Mouse (Mus musculus) heart, adult 18-20 months (tissue): Measurements from ENCODE around the gene Stx11. TPM values are rescaled to one million over a fixed set of nuclear protein-coding genes. Genes with fewer than 3 reads are reported as not detected.

Experiments used
- DNase-seq, 2 experiments: peaks; one replicate each; pipeline ENCODE4 v3.0.0; 2021 to 2022; ENCODE audit warnings: mixed read lengths in 1 of 2
- long read RNA-seq, 2 experiments: library from polyadenylated mRNA; stranded (forward); transcript quantifications; one replicate each; pipeline ENCODE4 v2.0.0; 2021
- total RNA-seq, 2 experiments: library from RNA; stranded (reverse); gene quantifications; 2 replicates each; pipeline ENCODE4 v1.2.3; 2021

Stx11 gene
- 1 to 10 TPM; 2.2 to 2.4 TPM for total RNA-seq
- long read RNA-seq, experiment 1, full-length matches to known transcripts, result 5 of 5 reads
- long read RNA-seq, experiment 1, partial matches to known transcripts, result 0 of 5 reads
- long read RNA-seq, experiment 1, other reads (novel, unspliced or antisense), result 0 of 5 reads
- long read RNA-seq, experiment 2, partial matches to known transcripts, result 0 of 3 reads
- long read RNA-seq, experiment 2, other reads (novel, unspliced or antisense), result 1 of 3 reads

DNA sequence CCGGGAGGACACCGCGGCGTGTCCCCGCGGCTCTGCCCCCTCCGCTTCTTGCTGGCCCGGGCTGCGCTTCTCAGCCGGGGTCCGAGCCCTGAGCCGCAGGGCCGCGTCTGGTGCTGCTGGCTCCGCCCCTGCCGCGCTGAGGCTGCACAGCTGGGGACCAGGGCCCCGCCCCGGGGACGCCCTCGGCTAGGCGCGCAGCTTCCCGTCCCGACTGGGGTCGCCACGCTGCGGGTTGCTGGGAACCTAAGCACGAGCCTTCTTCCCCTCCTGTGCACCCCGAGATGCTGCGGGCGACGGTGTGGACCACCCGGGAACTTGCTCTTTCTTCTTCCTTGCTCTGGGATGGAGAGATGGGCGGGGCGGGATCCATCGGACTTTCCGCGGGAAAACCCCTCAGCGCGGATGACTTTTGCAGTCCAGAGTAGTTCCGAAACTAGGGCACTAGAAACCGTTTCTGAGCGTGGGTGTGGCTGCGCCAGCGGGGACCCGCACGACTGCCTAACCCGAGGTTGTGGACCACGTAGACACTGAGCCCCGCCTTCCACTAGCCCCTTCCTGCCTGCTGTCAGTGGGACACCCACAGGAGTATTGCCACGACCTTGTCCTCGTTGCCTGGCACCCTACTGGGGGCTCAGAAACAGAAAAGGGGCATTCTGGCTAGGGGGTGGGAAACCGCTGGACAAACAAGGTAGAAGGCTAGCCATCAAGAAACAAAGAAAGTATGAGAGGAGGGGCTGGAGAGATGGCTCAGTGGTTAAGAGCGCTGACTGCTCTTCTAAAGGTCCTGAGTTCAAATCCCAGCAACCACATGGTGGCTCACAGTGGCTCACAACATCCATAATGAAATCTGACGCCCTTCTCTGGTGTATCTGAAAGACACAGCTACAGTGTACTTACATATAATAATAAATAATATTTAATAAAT lies at the start of gene Stx11:
Gene Stx11, minus strand, starts transcription at position 148 of the 925 bp plus-strand sequence.
- DNase-seq, result peak; percentile 78 to 85

DNA sequence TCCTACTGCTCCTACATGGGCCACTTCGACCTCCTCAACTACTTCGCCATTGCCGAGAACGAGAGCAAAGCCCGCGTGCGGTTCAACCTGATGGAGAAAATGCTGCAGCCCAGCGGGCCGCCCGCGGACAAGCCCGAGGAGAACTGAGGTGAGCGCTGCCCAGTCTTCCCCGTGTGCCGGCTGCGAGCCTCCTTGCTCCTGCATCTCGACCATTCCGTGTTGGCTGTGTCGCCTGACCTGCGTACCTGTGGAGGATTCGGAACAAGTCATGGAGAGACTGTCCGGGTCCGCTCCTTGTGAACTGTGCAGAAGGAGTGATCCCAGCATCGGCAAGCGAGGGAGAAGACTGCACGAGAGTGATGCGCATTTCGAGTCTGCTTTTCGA lies 44.6 kb upstream of the Stx11 start:
- DNase-seq, result no peak

- DNase-seq, result peak; percentile 96 to 98
Measured at GRCm38 (mm10) chr10:13007876-13008736, 44.0 kb upstream of the Stx11 start.

GRCm38 (mm10) chr10:13005043-13005442 lies 40.9 kb upstream of the Stx11 start, which contains the start of gene Sf3b5:
Gene Sf3b5, plus strand, starts transcription at chr10:13005343.
- no peak for DNase-seq

DNA sequence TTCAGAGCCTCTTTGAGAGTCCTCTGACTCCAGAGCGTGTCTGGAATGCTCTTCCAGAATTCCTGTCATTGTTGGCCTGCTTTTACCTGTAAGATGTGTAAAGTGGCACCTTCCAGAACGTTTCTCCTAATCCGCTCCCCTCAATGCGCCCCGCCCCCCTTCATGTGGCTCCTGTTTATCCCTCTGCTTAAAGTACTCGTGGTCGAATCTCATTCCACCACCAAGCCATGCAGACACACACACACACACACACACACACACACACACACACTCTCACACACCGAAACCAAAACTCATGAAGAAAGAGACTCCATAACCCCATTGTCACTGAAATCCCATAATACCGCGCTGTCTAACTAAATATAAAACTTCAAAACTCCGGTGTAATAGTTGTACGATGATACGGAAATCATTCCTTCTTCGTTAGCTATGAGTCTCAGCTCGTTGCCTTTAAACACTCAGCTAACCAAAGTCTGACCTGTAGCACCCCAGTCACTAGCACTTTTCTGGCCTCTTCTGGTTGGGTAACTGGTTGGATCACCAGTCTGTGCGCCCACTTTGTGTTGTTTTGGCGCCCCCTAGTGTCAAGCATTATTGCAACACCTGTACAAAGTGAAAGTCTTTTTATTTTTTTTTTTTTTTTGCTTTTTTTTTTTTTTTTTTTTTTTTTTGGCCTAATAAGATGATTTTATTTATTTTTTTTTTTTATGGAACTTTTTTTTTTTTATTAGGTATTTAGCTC lies 32.8 kb upstream of the Stx11 start:
- peak; percentile 85 to 95 for DNase-seq

DNA sequence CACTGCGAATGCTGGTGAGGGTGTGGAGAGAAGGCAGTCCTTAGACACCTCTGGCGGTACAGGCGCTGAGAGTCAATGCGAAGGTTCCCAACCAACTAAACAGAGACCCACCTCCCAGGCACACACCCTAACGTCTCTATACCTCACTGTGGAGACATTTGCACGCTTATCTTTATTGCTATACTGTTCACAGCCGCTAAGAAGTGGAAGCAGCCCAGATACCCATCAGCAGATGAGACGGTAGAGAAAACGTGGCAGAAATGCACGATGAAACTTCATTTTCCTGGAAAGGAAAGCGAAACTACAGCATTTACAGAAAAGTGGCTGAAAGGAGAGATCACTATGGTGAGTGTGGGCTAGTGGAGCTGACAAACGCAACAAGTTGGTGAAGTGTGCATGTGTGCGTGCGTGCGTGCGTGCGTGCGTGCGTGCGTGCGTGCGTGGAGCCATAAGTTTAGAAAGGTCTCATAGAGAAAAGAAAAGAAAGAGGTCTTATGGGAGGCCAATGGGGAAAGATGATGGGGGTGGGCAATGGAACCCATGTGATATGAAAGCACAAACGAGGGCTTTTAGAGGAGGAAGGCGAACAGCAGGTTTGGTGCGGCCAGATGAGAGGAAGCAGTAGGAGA lies 29.4 kb upstream of the Stx11 start:
- DNase-seq, result no peak

DNA sequence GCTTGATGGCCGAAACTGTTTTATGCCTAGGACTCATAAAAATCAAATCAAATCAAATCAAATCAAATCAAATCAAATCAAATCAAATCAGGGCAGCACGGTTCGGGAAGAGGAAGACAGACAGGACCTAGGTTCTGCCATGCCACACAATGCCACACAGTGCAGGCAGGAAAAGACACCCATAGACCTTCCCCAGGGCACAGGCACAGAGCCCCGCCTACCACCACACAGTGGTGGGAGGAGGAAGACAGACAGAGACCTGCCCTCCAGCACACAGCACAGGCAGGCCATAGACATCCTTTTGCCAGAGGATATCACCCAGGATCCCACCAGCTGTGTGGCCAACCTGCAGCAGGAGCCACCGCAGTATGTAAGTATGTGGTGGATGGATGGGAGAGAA lies 27.9 kb upstream of the Stx11 start:
- DNase-seq, result no peak

DNA sequence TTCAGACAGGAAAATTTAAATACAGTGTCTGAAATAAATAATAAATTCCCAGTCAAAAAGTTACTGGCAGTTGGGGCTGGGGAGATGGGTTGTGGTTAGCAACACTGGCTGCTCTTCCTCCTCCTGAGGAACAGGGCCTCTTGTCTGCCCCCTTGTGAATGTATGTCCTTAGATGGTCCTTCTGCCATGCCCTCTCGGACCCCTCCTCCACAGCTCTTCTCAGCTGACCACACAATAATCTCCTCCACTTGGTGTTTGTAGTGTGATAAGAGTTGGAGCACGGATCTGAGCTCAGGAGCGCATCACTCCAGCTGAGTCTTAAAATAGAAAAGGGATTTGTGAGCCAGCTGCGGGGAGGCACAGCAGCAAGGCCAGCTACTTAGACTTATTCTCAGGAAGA lies 22.8 kb upstream of the Stx11 start:
- DNase-seq, result peak; percentile 51 to 67

GRCm38 (mm10) chr10:12986485-12986884 lies 22.4 kb upstream of the Stx11 start:
- DNase-seq, result no peak

- DNase-seq, result no peak
Measured at GRCm38 (mm10) chr10:12985028-12985427, 20.9 kb upstream of the Stx11 start.

DNA sequence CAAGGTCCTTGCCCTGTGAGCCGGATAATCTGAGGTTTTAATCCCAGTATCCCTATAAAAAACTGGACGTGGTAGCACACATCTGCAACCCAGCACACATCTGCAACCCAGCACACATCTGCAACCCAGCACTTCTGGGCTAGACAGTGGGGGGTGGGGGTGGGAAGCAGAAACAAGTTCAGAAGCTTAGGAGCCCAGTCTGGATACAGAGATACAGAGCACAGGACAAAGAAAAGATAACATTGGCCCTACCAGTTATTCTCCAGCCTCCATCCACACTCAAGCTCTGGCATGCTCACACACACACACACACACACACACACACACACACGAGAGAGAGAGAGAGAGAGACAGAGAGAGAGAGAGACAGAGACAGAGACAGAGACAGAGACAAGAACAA lies 19.4 kb upstream of the Stx11 start:
- DNase-seq, result no peak

- peak; percentile 10 to 29 for DNase-seq
Measured at GRCm38 (mm10) chr10:12981071-12981470, 17.0 kb upstream of the Stx11 start.

DNA sequence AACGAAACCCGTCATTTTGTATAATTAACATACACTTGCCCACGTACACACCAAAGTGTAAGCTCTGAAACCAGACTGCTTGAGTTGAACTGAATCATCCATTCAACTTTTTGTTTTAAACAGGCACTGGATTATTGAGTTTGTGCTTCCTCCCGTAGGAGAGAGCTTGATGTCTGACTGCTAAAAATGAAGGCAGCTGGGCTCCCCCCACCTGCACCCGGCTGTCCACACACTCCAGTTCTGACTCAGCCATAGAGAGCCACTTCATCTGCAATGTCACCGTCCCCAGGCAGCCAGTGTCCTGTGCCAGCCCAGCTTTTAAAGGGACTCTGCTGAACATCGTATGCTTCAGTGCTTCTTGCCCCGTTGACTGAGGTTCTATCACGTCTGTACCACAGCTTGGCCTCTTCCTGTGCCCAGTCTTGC lies 13.7 kb upstream of the Stx11 start:
- DNase-seq, result peak; percentile 34 to 58

DNA sequence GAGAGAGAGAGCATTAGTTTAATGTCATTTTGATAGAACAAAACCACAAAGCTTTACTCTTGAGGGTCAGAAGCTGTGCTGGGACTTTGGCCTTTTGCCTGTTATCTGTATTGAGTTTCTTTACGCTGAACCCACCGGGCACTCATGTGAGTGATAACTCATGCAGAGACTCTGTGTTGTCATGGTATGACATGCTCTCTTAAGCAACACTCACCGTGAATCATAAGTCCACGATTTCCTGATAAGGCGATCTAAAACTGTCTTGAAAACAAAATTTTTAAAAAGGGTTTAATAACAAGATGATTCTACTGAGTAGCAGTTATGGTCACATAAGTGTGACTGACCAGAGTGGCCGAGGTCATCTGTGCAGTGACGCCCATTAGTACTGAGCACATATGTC lies 12.5 kb upstream of the Stx11 start:
- no peak for DNase-seq

DNA sequence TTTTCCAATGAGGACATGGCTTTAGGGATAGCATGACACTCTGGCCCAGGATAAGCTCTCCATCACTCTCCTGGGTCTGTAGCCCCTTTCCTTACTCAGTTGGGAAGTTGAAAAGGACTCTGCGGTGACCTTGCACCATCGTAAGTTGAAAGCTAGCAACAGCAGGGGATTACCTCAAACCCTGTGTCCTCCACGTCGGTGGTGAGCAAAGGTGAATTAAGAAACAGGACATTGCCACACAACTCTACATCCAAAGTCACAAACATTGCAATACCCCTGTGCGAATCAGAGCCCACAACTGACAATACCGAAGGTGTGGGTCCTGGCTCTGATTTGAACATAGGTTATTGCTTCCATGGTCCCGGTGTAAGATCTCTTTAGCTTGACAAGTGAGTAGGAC lies 11.9 kb upstream of the Stx11 start:
- no peak for DNase-seq

- no peak for DNase-seq
Measured at GRCm38 (mm10) chr10:12975461-12975860, 11.4 kb upstream of the Stx11 start.

- DNase-seq, result no peak
Measured at GRCm38 (mm10) chr10:12974572-12974971, 10.5 kb upstream of the Stx11 start.

DNA sequence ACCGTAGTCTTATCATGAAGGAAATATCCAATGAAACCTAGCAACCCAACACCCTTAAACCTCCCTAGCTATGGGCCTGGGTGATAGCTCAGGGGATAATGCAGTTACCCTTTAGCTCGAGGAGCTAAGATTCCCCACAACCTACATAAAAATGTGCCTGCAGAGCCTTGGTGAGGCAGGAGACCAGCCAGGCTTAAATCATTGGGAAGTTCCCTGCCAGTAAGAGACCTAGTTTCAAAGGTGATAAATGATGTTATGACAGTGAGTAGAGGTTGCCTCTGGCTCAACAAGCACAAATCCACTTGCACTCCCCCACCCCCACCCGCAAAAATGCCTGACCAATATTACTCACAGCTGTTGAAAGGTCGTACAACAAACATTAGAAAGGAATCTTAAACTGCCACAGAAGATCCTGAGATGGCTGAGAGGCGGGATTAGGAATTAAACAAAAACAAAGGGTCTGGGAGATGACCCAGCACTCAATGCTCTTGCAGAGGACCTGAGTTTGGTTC lies 1.6 kb upstream of the Stx11 start:
- DNase-seq, result no peak

GRCm38 (mm10) chr10:12963362-12964147 lies 543 bp downstream of the Stx11 start:
- peak; percentile 33 to 49 for DNase-seq

DNA sequence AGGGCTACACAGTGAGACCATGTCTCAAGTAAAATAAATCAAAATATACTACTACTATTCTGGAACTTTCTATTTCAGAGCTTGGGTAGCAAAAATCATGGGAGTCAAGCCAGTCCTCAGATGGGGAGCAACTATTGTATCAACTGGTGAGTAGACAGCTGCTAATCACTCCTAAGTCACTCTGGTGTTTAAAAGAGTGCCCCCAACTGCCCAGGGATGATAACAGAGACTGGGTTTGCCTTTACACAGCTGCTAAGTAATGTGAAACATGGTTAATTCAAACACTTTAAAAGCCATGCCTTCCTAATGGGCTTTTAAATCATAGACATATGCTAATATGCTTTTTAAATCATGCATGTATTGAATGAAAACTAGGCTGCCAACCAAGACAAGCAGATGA lies 1.9 kb downstream of the Stx11 start:
- no peak for DNase-seq
